Comparison of ENCODE assay signal across 20 mouse cellular contexts in the genomic region with DNA sequence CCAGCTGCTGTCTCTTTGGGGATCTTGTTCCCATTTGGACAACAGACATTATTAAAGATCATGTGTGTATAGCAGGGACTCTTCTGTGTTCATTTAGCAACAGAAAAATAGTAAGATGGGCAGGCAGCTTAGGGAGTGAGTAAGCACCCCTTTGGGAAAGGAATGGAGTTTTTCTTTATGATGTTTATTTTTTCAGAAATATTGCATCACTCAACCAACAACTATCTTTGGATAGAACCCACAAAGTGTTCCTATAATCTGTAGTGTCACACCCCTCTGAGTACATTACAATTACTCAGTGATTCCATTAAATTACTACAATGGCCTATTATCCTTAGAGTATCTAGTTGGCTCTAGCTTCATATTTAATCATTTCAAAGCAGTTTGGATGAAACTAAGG.
"Had no signal": no experiment of that assay in that cellular context is flagged by ENCODE, and none has a peak within 500 bp of the region (broad histone marks: within the 10 kb centered on the region; RNA-seq: fewer than 3 reads in every experiment).

No protein-coding gene starts in this region.

- ATAC-seq: lung, postnatal 0 days; midbrain, embryonic 13.5 days; midbrain, embryonic 15.5 days had no signal

- H3K9ac ChIP-seq: lung, embryonic 15.5 days; midbrain, embryonic 13.5 days; midbrain, embryonic 15.5 days; neural tube, embryonic 13.5 days; neural tube, embryonic 15.5 days had no signal

- H3K4me1 ChIP-seq: megakaryocyte, embryonic 14.5 days had no signal

- H3K27ac ChIP-seq: lung, embryonic 15.5 days; macrophage; midbrain, embryonic 13.5 days; midbrain, embryonic 15.5 days; neural tube, embryonic 13.5 days; neural tube, embryonic 15.5 days had no signal

- H3K9me3 ChIP-seq: lung, embryonic 15.5 days; megakaryocyte, embryonic 14.5 days; midbrain, embryonic 13.5 days; midbrain, embryonic 15.5 days; neural tube, embryonic 13.5 days; neural tube, embryonic 15.5 days had no signal

- H3K4me2 ChIP-seq: lung, embryonic 15.5 days; midbrain, embryonic 11.5 days; midbrain, embryonic 13.5 days; midbrain, embryonic 15.5 days; neural tube, embryonic 13.5 days; neural tube, embryonic 15.5 days had no signal

- H3K36me3 ChIP-seq: lung, embryonic 15.5 days; midbrain, embryonic 13.5 days; midbrain, embryonic 15.5 days; neural tube, embryonic 13.5 days; neural tube, embryonic 15.5 days had no signal

- H3K4me3 ChIP-seq: lung, embryonic 15.5 days; megakaryocyte, embryonic 14.5 days; midbrain, embryonic 13.5 days; midbrain, embryonic 15.5 days; neural tube, embryonic 13.5 days; neural tube, embryonic 15.5 days had no signal

- H3K27me3 ChIP-seq: lung, embryonic 15.5 days; megakaryocyte, embryonic 14.5 days; midbrain, embryonic 13.5 days; midbrain, embryonic 15.5 days; neural tube, embryonic 13.5 days; neural tube, embryonic 15.5 days had no signal

- DNase-seq: lung, adult 2 months; lung, postnatal 14 days; lung, postnatal 36 days; retina, postnatal 1 day; right cerebral cortex, adult 18-20 months; right cerebral cortex, postnatal 25 days; right cerebral cortex, postnatal 4 days; spleen, adult 18-20 months; thymus, adult 18-20 months; thymus, postnatal 14 days; thymus, postnatal 36 days had no signal
